Mouse (Mus musculus): ENCODE measurements around the gene Myocd.

Gene Myocd

GRCm38 (mm10) chr11:65269851-65270473 is at the start of gene Myocd:
Myocd (minus strand) TSS chr11:65269989.
- no peak for DNase-seq

- DNase-seq, result no peak
Measured at GRCm38 (mm10) chr11:65303824-65304223, 34.0 kb upstream of the Myocd start.

- no peak for DNase-seq
Measured at GRCm38 (mm10) chr11:65294128-65294833, 24.5 kb upstream of the Myocd start.

- DNase-seq, result no peak
Measured at GRCm38 (mm10) chr11:65292994-65293393, 23.2 kb upstream of the Myocd start.

- no peak for DNase-seq
Measured at GRCm38 (mm10) chr11:65287706-65288105, 17.9 kb upstream of the Myocd start.

GRCm38 (mm10) chr11:65286211-65286610 is 16.4 kb upstream of the Myocd start:
- no peak for DNase-seq

- DNase-seq, result no peak
Measured at GRCm38 (mm10) chr11:65275441-65275840, 5.7 kb upstream of the Myocd start.

GRCm38 (mm10) chr11:65271000-65271399 is 1.2 kb upstream of the Myocd start:
- no peak for DNase-seq

GRCm38 (mm10) chr11:65268310-65268709 is 1.5 kb downstream of the Myocd start:
- DNase-seq, result peak in 1 of 2 experiments; percentile 15

GRCm38 (mm10) chr11:65263466-65263865 is 6.3 kb downstream of the Myocd start:
- DNase-seq, result no peak

GRCm38 (mm10) chr11:65258997-65259396 is 10.8 kb downstream of the Myocd start:
- no peak for DNase-seq

GRCm38 (mm10) chr11:65256143-65256542 is 13.6 kb downstream of the Myocd start:
- DNase-seq, result no peak

- no peak for DNase-seq
Measured at GRCm38 (mm10) chr11:65255564-65255963, 14.2 kb downstream of the Myocd start.

GRCm38 (mm10) chr11:65250366-65250765 is 19.4 kb downstream of the Myocd start:
- no peak for DNase-seq

- DNase-seq, result no peak
Measured at GRCm38 (mm10) chr11:65246301-65247054, 23.3 kb downstream of the Myocd start.

GRCm38 (mm10) chr11:65243593-65243992 is 26.2 kb downstream of the Myocd start:
- DNase-seq, result no peak

GRCm38 (mm10) chr11:65240521-65240920 is 29.3 kb downstream of the Myocd start:
- DNase-seq, result no peak

- no peak for DNase-seq
Measured at GRCm38 (mm10) chr11:65237896-65238295, 31.9 kb downstream of the Myocd start.

GRCm38 (mm10) chr11:65236907-65237306 is 32.9 kb downstream of the Myocd start:
- no peak for DNase-seq

- no peak for DNase-seq
Measured at GRCm38 (mm10) chr11:65235374-65235773, 34.4 kb downstream of the Myocd start.

- no peak for DNase-seq
Measured at GRCm38 (mm10) chr11:65231771-65232170, 38.0 kb downstream of the Myocd start.

GRCm38 (mm10) chr11:65226766-65227165 is 43.0 kb downstream of the Myocd start:
- no peak for DNase-seq

- no peak for DNase-seq
Measured at GRCm38 (mm10) chr11:65214954-65215629, 54.7 kb downstream of the Myocd start.
